Mouse (Mus musculus) forebrain, embryonic 15.5 days (tissue): Measurements from ENCODE around the gene Krt9. TPM values are rescaled to one million over a fixed set of nuclear protein-coding genes. Genes with fewer than 3 reads are reported as not detected.

ENCODE experiments used
- ATAC-seq: fragments of 200-750 bp; cut with Nextera tagmentation; replicated peaks from 2 replicates; pipeline ENCODE4 v1.8.0; 2017; ENCODE audit warnings: mild to moderate bottlenecking, moderate TSS enrichment, moderate library complexity
- H3K27ac ChIP-seq: fragments of 300-500 bp; sonication (generic); replicated peaks from 2 replicates; pipeline ENCODE4 v1.5.1; 2015; ENCODE audit warnings: mild to moderate bottlenecking, inconsistent platforms
- H3K27me3 ChIP-seq: fragments of 300-500 bp; sonication (generic); 2 replicates; pipeline ENCODE4 v1.6.1; 2015; ENCODE audit warnings: inconsistent platforms
- H3K36me3 ChIP-seq: fragments of 300-500 bp; sonication (generic); 2 replicates; pipeline ENCODE4 v1.6.1; 2015; ENCODE audit warnings: mild to moderate bottlenecking, inconsistent platforms
- H3K4me1 ChIP-seq: fragments of 300-500 bp; sonication (generic); 2 replicates; pipeline ENCODE4 v1.6.1; 2015; ENCODE audit warnings: inconsistent platforms
- H3K4me2 ChIP-seq: fragments of 300-500 bp; sonication (generic); replicated peaks from 2 replicates; pipeline ENCODE4 v1.6.1; 2015; ENCODE audit warnings: mild to moderate bottlenecking, inconsistent platforms
- H3K4me3 ChIP-seq: fragments of 300-500 bp; sonication (generic); 2 replicates; pipeline ENCODE4 v1.5.1; 2015; ENCODE audit warnings: mild to moderate bottlenecking, inconsistent platforms
- H3K9ac ChIP-seq: fragments of 300-500 bp; sonication (generic); replicated peaks from 2 replicates; pipeline ENCODE4 v1.6.1; 2015; ENCODE audit warnings: mild to moderate bottlenecking, inconsistent platforms
- H3K9me3 ChIP-seq: fragments of 300-500 bp; sonication (generic); 2 replicates; pipeline ENCODE4 v1.6.1; 2016; ENCODE audit warnings: inconsistent platforms
- WGBS: fragments of 180-500 bp; shearing (Covaris S2); methylation state at CpG from one replicate; pipeline ENCODE4 v1.1.7; 2015; ENCODE audit warnings: mixed read lengths; 5-methylcytosine and 5-hydroxymethylcytosine counted together
- polyA plus RNA-seq: library from polyadenylated mRNA; unstranded; fragments of >200 nt; fragmentation: Nextera tagmentation; extraction: Ambion mirVana; gene quantifications from 2 replicates; pipeline ENCODE4 v1.2.1, GENCODE M21; 2015

Krt9 gene
- polyA plus RNA-seq, 1 experiment from 2014 or later, result not detected

DNA sequence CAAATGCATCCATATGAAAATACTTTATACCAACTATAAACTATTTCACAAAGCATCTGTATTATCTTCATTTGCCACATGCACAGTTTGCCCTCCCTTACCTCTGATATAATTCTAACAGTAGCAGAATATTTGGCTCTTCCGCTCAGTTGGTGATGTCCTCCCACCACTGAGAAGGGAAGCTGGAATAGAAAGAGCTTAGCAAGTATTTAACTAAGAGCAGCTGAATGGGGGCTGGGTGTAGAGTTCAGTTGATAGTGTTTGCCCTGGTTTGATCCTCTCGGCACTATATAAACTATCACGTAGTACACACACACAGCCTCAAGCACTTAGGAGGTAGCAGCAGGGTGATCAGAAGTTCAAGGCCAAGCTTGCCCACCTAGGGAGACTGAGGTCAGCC, 13.8 kb downstream of the Krt9 start:
- Histone ChIP-seq H3K9ac (no peak overlapping the region), H3K4me2 (no peak overlapping the region), H3K4me3 (no peak overlapping the region), H3K27me3 (no peaks in the 10 kb centered on the region), H3K4me1 (no peaks in the 10 kb centered on the region), H3K36me3 (no peaks in the 10 kb centered on the region), H3K27ac (no peak overlapping the region), H3K9me3 (no peaks in the 10 kb centered on the region)
- no peak for ATAC-seq
- WGBS, result 83% methylated on average over 3 of the region's 3 CpGs

DNA sequence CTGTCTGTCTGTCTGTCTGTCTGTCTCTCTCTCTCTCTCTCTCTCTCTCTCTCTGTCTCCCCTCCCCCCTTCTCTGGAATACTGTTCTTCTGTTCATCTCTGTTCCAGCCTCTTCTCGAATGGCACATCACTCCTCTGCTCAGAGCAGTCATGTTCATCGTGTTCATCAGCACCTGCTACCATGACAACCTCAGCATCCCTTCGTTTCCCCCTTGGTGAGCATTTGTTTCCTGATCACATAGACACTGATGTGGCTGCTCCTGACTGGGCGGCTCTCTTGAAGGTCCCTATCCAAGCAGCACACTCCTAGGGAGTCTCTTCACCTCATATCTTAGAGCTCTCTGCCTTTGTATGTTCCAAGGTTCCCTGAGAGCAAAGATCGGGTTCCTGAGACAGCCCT, 14.7 kb downstream of the Krt9 start:
- Histone ChIP-seq H3K4me1 (no peaks in the 10 kb centered on the region), H3K27me3 (no peaks in the 10 kb centered on the region), H3K4me3 (no peak overlapping the region), H3K9ac (no peak overlapping the region), H3K27ac (no peak overlapping the region), H3K36me3 (no peaks in the 10 kb centered on the region), H3K4me2 (no peak overlapping the region), H3K9me3 (no peaks in the 10 kb centered on the region)
- no peak for ATAC-seq
- WGBS, result 67% methylated on average over 5 of the region's 5 CpGs

- Histone ChIP-seq H3K4me2 (no peak overlapping the region), H3K27ac (no peak overlapping the region), H3K36me3 (no peaks in the 10 kb centered on the region), H3K4me1 (no peaks in the 10 kb centered on the region), H3K4me3 (no peak overlapping the region), H3K9me3 (no peaks in the 10 kb centered on the region), H3K27me3 (no peaks in the 10 kb centered on the region), H3K9ac (no peak overlapping the region)
- no peak for ATAC-seq
- 86% methylated on average over 9 of the region's 9 CpGs for whole genome bisulfite sequencing
These were observed 16.3 kb downstream of the Krt9 start for GRCm38 (mm10) chr11:100176791-100177190.

DNA sequence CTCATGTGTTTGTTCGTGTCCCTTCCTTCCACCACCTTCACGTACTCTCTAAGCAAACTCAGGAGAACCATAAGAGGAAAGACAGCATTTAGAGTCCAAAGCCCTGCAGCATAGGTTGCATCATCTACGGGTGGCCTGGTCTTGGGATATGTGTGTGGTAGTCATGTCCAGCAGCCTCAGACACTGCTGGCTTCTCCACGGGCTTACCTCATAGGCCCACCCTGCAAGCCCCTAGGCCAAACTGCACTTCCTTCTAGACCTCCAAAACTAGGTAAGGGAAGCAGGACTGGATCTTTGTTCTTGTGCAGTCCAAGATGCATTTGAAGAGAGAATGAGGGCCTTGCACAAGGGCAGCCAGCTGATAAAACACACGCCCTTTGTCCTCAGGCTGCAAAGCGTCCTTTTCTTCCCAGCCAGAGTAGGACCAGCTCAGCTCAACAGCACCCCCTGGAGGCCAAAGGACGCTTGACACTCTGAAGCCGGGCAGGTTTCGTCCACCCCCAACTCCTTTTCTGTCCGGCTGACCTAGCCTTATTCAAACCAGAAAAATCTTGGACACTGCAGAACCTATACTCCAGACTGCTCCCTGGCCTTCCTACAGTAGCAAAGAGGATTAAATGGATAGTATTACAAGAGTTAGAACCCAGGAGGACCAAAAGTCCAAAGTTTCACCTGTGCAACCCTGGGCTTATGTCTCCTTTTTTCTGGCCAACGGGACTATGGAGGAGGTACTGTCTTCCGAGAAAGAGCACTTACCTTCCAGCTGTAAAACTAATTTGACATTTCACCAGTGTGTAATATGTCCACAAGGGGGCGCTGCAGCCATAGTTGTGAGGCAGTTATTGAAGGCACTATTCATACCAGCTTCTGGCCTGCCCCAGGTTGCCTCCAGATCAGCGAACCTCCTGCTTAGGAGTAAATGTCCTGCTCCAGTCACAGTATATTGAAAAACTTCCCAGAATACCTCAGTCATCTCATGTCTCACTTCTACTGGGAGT, 24.0 kb downstream of the Krt9 start:
- no peak overlapping the region for H3K4me2 ChIP-seq
- H3K4me3 ChIP-seq, result no peak overlapping the region
- H3K27me3 ChIP-seq, result no peaks in the 10 kb centered on the region
- 0 out of 2 replicates have a peak, but pooled peaks cover 6% of the 10 kb centered on the region for H3K4me1 ChIP-seq
- no peak for ATAC-seq
- H3K27ac ChIP-seq, result no peak overlapping the region
- no peak overlapping the region for H3K9ac ChIP-seq
- WGBS, result 35% methylated on average over 14 of the region's 14 CpGs
- H3K36me3 ChIP-seq, result no peaks in the 10 kb centered on the region
- H3K9me3 ChIP-seq, result no peaks in the 10 kb centered on the region

- ATAC-seq, result no peak
- H3K4me1 ChIP-seq, result 0 out of 2 replicates have a peak, but pooled peaks cover 6% of the 10 kb centered on the region
- H3K9ac ChIP-seq, result no peak overlapping the region
- WGBS, result 85% methylated on average over 8 of the region's 8 CpGs
- no peak overlapping the region for H3K4me3 ChIP-seq
- no peak overlapping the region for H3K4me2 ChIP-seq
- H3K36me3 ChIP-seq, result no peaks in the 10 kb centered on the region
- no peak overlapping the region for H3K27ac ChIP-seq
- no peaks in the 10 kb centered on the region for H3K27me3 ChIP-seq
- no peaks in the 10 kb centered on the region for H3K9me3 ChIP-seq
These were observed 25.0 kb downstream of the Krt9 start for GRCm38 (mm10) chr11:100168071-100168470.

DNA sequence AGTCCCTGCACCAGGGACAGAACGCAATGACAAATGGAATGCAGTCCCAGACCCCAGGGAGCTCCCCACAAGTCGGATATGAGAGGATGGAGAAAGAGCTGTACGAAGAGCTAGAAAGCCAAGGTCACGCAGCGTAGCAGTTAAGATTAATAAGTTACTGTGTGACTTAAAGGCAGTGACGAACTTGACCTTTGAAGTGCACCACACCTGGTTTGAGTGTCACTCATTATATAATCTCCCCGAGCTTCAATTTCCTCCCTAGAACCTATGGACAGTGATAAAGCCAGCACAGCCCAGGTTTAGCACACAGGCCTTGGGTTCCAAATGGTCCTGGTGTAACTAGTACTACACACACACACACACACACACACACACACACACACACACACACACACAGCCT, 28.7 kb downstream of the Krt9 start:
- H3K36me3 ChIP-seq, result no peaks in the 10 kb centered on the region
- H3K4me1 ChIP-seq, result 0 out of 2 replicates have a peak, but pooled peaks cover 6% of the 10 kb centered on the region
- 73% methylated on average over 7 of the region's 7 CpGs for whole genome bisulfite sequencing
- H3K4me2 ChIP-seq, result no peak overlapping the region
- H3K9ac ChIP-seq, result no peak overlapping the region
- H3K27me3 ChIP-seq, result no peaks in the 10 kb centered on the region
- no peak for ATAC-seq
- no peak overlapping the region for H3K4me3 ChIP-seq
- no peaks in the 10 kb centered on the region for H3K9me3 ChIP-seq
- H3K27ac ChIP-seq, result no peak overlapping the region

- no peak overlapping the region for H3K9ac ChIP-seq
- H3K4me2 ChIP-seq, result no peak overlapping the region
- no peaks in the 10 kb centered on the region for H3K4me1 ChIP-seq
- H3K27ac ChIP-seq, result no peak overlapping the region
- 67% methylated on average over 6 of the region's 6 CpGs for WGBS
- H3K4me3 ChIP-seq, result no peak overlapping the region
- ATAC-seq, result no peak
- no peaks in the 10 kb centered on the region for H3K9me3 ChIP-seq
- H3K36me3 ChIP-seq, result no peaks in the 10 kb centered on the region
- H3K27me3 ChIP-seq, result no peaks in the 10 kb centered on the region
These were observed 35.1 kb downstream of the Krt9 start for GRCm38 (mm10) chr11:100157908-100158477.

DNA sequence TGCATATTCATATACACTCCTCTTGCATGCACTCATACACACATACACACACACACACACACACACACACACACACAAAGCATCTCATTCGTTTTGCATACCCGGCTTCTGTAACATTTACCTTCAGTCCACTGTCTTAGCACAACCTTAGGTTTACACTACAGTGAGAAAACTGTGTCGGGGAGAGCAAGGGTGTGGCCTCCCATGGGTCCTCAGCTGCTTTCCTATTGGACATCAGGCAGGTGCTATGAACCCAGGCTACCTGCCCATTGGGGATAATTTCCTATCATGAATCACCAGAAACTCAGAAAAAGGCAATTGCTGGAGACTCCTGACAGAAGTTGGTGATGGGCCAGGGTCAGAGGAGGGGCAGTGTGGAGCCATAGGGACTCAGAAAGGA, 35.7 kb downstream of the Krt9 start:
- no peak overlapping the region for H3K9ac ChIP-seq
- H3K4me1 ChIP-seq, result no peaks in the 10 kb centered on the region
- H3K27ac ChIP-seq, result no peak overlapping the region
- H3K4me3 ChIP-seq, result no peak overlapping the region
- no peak overlapping the region for H3K4me2 ChIP-seq
- no peaks in the 10 kb centered on the region for H3K9me3 ChIP-seq
- H3K27me3 ChIP-seq, result no peaks in the 10 kb centered on the region
- no peaks in the 10 kb centered on the region for H3K36me3 ChIP-seq
- 86% methylated on average over 3 of the region's 3 CpGs for WGBS
- no peak for ATAC-seq

- H3K9ac ChIP-seq, result no peak overlapping the region
- WGBS, result 67% methylated on average over 8 of the region's 8 CpGs
- no peak for ATAC-seq
These were observed 37.4 kb downstream of the Krt9 start for GRCm38 (mm10) chr11:100155497-100156255.

GRCm38 (mm10) chr11:100148615-100149330, 44.3 kb downstream of the Krt9 start, which contains the start of gene Krt19:
TSS of gene Krt19 (minus strand) at chr11:100148665.
- WGBS, result 44% methylated on average over 9 of the region's 9 CpGs
- Histone ChIP-seq H3K4me3 (no peak within 1 kb of the TSS), H3K9ac (no peak within 1 kb of the TSS), H3K9me3 (no peaks in the 10 kb centered on the region), H3K36me3 (no peaks in the 10 kb centered on the region), H3K4me2 (no peak within 1 kb of the TSS), H3K4me1 (0 out of 2 replicates have a peak, but pooled peaks cover 6% of the 10 kb centered on the region), H3K27ac (no peak within 1 kb of the TSS), H3K27me3 (peaks cover 29% of the 10 kb centered on the region)
- no peak for ATAC-seq

More at GRCm38 (mm10) chr11:100155497-100156255, 37.4 kb downstream of the Krt9 start:
- H3K27me3 ChIP-seq, result no peaks in the 10 kb centered on the region
- H3K9me3 ChIP-seq, result no peaks in the 10 kb centered on the region
- H3K27ac ChIP-seq, result no peak overlapping the region
- H3K36me3 ChIP-seq, result no peaks in the 10 kb centered on the region
- no peak overlapping the region for H3K4me3 ChIP-seq
- no peaks in the 10 kb centered on the region for H3K4me1 ChIP-seq
- H3K4me2 ChIP-seq, result no peak overlapping the region

DNA sequence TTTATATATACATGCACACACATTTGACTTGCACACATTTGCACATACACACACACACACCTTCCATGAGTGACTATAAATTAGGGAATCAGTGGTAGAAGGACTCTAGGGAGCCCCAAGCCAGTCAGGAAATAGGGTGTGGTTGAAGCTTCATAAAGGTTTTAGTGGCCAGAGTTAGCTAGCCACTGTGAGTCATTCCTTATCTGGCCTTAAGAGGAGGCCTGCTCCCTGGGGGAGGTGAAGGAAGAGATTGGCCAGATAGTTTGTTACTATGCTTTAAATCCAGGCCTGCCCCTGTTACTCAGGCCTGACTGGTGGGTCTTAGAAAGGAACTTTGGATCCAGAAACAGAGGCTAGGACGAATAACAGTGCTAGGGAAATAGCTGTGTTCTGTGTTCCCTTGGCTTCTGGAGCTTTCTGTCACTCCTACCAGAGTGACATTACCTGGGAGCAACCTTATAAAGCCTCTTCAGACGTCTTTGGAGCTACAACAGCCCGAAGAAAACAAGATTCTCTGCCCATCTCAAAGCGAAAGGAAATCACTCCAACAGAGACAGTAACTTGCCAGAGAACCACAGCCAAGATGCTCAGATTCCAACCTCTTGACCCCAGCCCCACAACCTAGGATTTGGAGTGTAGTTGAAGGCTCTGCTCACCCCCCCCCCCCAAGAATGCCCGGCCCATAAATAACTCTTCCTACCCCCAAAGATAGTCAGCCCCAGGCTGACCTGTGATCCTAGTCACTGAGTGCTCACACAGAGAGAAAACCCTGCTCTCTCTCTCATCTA, 45.3 kb downstream of the Krt9 start:
- Histone ChIP-seq H3K9ac (no peak overlapping the region), H3K27me3 (peaks cover 29% of the 10 kb centered on the region), H3K4me1 (0 out of 2 replicates have a peak, but pooled peaks cover 6% of the 10 kb centered on the region), H3K9me3 (no peaks in the 10 kb centered on the region), H3K27ac (no peak overlapping the region), H3K4me2 (no peak overlapping the region), H3K4me3 (no peak overlapping the region), H3K36me3 (no peaks in the 10 kb centered on the region)
- 68% methylated on average over 5 of the region's 5 CpGs for WGBS
- ATAC-seq, result no peak
